Mouse (Mus musculus) gonadal fat pad, adult 2 months (tissue): ENCODE data around the gene Gm10190. TPM values are rescaled to one million over a fixed set of nuclear protein-coding genes. Genes with fewer than 3 reads are reported as not detected.
"Not testable (repeated sequence)": the region's sequence is repeated elsewhere in the genome, so short reads cannot be mapped to it uniquely, and the experiment has no call there.

Source experiments
- DNase-seq: peaks from one replicate; pipeline ENCODE4 v3.0.0-alpha.2; 2012; ENCODE audit warnings: low read depth
- polyA plus RNA-seq: library from polyadenylated mRNA; depleted of rRNA; stranded (reverse); fragments of >200 nt; gene quantifications from 2 replicates; pipeline ENCODE4 v1.2.3, GENCODE M21; 2012; rRNA removed

The Gm10190 gene
- 1.9 and 3.3 TPM in 2 replicates for polyA plus RNA-seq

- DNase-seq, result peak; percentile 24
Observed at GRCm38 (mm10) chr17:80372989-80373725, at the start of gene Gm10190. Gene Gm10190, minus strand, starts transcription at chr17:80373541.

GRCm38 (mm10) chr17:80420998-80421397, 47.7 kb upstream of the Gm10190 start:
- DNase-seq, result no peak

GRCm38 (mm10) chr17:80418572-80419210, 45.4 kb upstream of the Gm10190 start:
- no peak for DNase-seq

GRCm38 (mm10) chr17:80411182-80411581, 37.8 kb upstream of the Gm10190 start:
- DNase-seq, result no peak

- no peak for DNase-seq
Observed at GRCm38 (mm10) chr17:80398243-80398642, 24.9 kb upstream of the Gm10190 start.

GRCm38 (mm10) chr17:80391423-80392403, 18.4 kb upstream of the Gm10190 start:
- peak; percentile 16 for DNase-seq

GRCm38 (mm10) chr17:80390024-80390423, 16.7 kb upstream of the Gm10190 start:
- no peak for DNase-seq

- no peak for DNase-seq
Observed at GRCm38 (mm10) chr17:80385671-80386070, 12.3 kb upstream of the Gm10190 start.

- not testable (repeated sequence) for DNase-seq
Observed at GRCm38 (mm10) chr17:80378386-80378785, 5.0 kb upstream of the Gm10190 start.

- no peak for DNase-seq
Observed at GRCm38 (mm10) chr17:80373726-80374096, 370 bp upstream of the Gm10190 start.

GRCm38 (mm10) chr17:80368606-80369005, 4.7 kb downstream of the Gm10190 start:
- no peak for DNase-seq

- DNase-seq, result no peak
Observed at GRCm38 (mm10) chr17:80367276-80367675, 6.1 kb downstream of the Gm10190 start.

GRCm38 (mm10) chr17:80360245-80360644, 13.1 kb downstream of the Gm10190 start:
- DNase-seq, result no peak

- no peak for DNase-seq
Observed at GRCm38 (mm10) chr17:80347234-80347633, 26.1 kb downstream of the Gm10190 start.

GRCm38 (mm10) chr17:80346591-80347125, 26.7 kb downstream of the Gm10190 start:
- no peak for DNase-seq

- no peak for DNase-seq
Observed at GRCm38 (mm10) chr17:80345277-80345676, 28.1 kb downstream of the Gm10190 start.

- DNase-seq, result no peak
Observed at GRCm38 (mm10) chr17:80332386-80332785, 41.0 kb downstream of the Gm10190 start.

- DNase-seq, result no peak
Observed at GRCm38 (mm10) chr17:80326431-80326830, 46.9 kb downstream of the Gm10190 start.

GRCm38 (mm10) chr17:80325456-80325855, 47.9 kb downstream of the Gm10190 start:
- no peak for DNase-seq

- no peak for DNase-seq
Observed at GRCm38 (mm10) chr17:80324521-80324920, 48.8 kb downstream of the Gm10190 start.

GRCm38 (mm10) chr17:80323658-80324057, 49.7 kb downstream of the Gm10190 start:
- no peak for DNase-seq
